Mouse (Mus musculus) embryonic fibroblast, embryonic 13.5 days (primary cell): ENCODE data around the gene Tvp23b.

ENCODE experiments used
- CTCF ChIP-seq: IDR thresholded peaks from 2 replicates; pipeline ENCODE4 v1.5.1; 2011; ENCODE audit warnings: mild to moderate bottlenecking, control low read depth, low read length, moderate library complexity, borderline replicate concordance; ENCODE audit not compliant: insufficient read depth
- POLR2A ChIP-seq: IDR thresholded peaks from 2 replicates; pipeline ENCODE4 v1.6.1; 2011; ENCODE audit warnings: low read depth, mild to moderate bottlenecking, control low read depth, low read length, moderate library complexity

- TF ChIP-seq CTCF (no peak), POLR2A (no peak)
These were observed 45.0 kb downstream of the Tvp23b start for GRCm38 (mm10) chr11:62924091-62924761.
